Mouse (Mus musculus): ENCODE data around the gene Exoc6. TPM values are rescaled to one million over a fixed set of nuclear protein-coding genes. Genes with fewer than 3 reads are reported as not detected.

Gene Exoc6
- total RNA-seq, 2 experiments from 2014 or later, result 48.1 to 52.3 TPM

DNA sequence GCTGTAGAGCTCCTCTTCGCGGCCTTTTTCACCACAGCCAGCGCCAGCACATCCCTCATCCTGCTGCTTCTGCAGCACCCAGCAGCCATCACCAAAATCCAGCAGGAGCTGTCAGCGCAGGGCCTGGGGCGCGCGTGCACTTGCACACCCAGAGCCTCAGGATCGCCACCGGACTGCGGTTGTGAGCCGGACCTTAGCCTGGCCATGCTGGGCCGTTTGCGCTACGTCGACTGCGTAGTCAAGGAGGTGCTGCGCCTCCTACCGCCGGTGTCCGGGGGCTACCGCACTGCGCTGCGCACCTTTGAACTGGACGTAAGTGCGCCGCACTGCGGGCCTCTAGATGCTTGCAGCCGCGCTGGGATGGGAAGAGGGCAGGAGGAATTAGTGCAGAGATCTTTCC is 140.5 kb downstream of the Exoc6 start:
- DNase-seq, result no peak

DNA sequence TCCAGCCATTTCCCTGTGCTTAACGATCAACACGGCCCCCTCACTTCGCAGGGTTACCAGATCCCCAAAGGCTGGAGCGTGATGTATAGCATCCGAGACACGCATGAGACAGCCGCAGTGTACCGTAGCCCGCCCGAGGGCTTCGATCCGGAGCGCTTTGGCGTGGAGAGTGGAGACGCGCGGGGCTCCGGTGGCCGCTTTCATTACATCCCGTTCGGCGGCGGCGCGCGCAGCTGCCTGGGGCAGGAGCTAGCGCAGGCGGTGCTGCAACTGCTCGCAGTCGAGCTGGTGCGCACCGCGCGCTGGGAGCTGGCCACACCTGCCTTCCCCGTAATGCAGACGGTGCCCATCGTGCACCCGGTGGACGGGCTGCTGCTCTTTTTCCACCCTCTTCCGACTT is 142.7 kb downstream of the Exoc6 start:
- DNase-seq, result peak in 1 of 2 experiments; percentile 37

DNA sequence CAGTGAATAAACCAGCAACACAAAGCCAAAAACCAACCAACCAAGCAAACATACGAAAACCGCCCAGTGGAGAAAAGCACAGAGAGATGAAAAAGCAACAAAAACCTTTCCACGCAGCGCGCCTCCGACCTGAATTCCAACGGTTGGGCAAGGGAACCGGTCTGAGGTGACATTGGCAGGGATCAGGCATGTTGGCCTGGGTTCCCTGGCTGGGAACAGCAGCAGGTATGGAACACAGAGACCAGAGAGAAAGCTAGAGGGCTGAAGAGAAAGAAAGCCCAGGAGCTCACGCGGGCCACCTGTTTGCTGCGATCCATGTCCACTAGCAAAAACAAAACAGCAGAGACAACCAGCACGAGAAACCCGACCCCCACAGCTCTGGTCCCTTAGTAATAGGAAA is 144.9 kb downstream of the Exoc6 start:
- no peak for DNase-seq

DNA sequence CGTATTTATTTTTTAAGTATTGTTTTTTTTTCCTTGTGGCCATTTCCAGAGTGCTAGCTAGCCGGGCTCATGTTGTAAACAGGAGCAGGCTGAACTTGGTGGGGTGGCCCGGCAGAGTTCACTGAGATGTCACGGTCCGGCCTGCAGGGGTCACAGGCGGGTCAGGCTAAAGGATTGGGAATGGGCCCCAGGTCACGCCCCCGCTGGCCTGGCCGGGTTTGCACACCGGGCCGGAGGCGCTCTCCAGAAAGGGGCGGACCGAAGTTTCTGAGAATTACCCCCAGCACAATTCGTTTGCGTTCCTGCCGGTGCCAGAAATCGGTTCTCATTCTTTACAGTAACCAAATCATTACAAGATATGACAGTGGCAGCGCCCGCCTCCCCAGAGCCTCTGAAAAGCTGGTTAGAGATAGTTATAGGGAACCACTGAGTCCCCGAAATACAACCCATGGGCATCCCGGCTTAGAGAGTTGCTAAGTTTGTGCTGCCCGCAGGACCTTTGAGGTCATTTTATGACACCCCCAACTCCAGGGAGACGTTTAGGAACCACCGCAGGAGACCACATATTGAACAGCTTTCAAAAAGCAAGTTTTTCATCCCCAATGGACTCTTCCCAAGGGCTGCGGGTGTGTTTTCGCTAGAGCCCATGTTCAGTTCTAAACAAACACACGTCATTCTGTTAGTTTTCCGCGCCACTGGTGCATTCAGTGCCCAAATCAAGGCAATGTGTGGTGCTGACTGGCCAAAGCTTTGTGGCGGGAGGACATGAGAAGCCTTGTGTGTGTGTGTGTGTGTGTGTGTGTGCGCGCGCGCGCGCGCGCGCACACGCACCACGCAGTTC is 145.8 kb downstream of the Exoc6 start:
- no peak for DNase-seq

DNA sequence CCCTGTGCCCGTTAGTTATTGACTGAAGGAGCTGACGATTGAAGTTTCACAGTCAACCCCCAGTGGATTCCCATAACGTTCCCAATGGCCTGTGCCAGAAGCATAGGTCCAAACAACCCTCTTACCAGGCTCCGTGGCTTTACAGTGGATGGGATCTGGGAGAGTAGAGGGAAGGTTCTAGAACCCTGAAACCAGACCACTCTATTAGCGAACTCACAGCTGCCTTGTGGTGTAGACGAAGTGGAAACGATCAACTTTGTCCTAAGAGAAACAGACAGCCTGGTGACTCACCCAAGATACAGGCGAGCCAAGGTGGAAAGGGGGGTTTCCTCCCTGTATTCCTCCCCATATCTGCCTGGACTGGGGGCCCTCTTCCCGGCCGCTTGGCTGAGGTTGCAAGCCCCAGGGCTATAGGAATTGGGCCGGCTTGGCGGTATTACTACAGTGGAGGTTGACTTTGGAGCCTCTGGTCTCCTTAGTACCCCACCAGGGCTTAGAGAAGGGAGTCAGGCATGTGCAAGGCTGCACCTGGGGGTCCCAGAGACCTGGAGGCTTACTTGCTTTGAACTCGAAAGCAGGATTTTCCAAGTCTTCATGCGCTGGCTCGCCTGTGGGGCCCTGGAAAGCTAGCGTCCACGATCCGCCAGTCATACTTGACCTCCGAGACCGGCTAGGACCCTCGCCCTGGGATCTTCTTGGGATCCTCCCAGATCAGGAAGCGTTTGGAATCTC is 146.6 kb downstream of the Exoc6 start:
- DNase-seq, result no peak

DNA sequence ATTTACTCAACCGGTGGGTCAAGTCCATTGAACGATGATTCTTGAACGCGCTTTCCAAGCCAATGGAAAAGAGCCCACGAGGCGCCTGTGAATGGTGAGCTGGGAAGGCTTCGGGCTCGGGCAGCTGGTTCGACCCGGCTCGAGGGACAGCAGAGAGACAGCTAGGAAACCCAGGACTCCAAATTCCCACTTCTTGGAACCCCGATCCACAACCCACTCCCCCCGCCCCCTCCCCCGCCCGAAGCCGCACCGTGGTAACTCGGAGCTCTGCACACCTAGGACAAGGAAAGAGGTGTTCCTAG is 147.1 kb downstream of the Exoc6 start:
- DNase-seq, result no peak

DNA sequence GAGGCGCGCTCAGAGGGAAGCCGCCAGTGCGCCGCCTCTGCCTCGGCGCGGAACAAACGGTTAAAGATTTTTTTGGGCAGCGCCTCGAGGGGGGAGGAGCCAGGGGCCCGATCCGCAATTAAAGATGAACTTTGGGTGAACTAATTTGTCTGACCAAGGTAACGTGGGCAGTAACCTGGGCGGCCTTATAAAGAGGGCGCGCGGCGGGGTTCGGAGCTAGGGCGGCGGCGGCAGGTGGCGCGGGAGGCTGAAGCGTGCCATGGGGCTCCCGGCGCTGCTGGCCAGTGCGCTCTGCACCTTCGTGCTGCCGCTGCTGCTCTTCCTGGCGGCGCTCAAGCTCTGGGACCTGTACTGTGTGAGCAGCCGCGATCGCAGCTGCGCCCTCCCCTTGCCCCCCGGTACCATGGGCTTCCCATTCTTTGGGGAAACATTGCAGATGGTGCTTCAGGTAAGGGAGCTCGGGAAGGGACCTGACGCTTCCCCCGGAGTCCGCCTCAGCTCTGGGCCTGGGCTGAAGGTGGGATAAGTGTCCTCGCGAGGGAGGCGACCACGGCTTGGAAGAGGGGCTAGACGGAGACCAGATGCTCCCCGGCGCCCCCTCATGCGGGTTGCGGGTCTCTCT is 147.5 kb downstream of the Exoc6 start, which contains the start of gene Cyp26a1:
Cyp26a1 (plus strand) TSS at position 148 of the 622 bp plus-strand sequence.
- no peak for DNase-seq

DNA sequence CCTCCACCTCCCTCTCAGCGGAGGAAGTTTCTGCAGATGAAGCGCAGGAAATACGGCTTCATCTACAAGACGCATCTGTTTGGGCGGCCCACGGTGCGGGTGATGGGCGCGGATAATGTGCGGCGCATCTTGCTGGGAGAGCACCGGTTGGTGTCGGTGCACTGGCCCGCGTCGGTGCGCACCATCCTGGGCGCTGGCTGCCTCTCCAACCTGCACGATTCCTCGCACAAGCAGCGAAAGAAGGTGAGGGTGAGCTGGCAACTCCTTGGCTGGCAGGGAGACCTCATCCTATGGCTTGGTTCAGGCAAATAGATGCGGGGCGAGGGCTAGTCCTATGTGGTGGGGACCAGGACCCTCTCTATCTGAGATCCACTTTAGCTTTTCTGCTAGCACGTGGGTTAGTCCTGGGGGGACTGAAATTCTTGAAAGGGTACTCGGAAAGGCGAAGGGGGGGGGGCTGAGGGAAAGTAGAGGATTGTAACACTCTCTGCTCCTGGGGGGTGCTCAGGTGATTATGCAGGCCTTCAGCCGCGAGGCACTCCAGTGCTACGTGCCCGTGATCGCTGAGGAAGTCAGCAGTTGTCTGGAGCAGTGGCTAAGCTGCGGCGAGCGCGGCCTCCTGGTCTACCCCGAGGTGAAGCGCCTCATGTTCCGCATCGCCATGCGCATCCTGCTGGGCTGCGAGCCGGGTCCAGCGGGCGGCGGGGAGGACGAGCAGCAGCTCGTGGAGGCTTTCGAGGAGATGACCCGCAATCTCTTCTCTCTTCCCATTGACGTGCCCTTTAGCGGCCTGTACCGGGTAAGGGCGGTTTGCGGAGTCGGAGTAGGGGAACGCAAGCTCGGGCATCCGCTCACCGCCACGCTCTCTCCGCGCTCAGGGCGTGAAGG is 148.3 kb downstream of the Exoc6 start:
- no peak for DNase-seq

DNA sequence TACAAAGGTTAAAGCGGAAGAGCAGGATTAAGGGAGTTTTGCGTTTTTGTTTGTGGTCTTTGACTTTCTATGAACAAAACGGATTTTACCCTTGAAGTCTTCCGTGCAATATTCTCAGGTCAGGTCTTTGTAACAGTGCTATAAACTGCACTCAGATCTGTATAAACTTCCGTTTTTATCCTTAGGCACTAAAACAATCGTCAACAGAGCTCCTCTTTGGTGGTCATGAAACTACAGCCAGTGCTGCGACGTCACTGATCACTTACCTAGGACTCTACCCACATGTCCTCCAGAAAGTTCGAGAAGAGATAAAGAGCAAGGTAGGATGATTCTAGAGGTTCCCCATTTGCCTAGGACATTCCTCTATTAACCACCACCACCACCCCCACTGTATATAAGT is 149.5 kb downstream of the Exoc6 start:
- DNase-seq, result no peak

DNA sequence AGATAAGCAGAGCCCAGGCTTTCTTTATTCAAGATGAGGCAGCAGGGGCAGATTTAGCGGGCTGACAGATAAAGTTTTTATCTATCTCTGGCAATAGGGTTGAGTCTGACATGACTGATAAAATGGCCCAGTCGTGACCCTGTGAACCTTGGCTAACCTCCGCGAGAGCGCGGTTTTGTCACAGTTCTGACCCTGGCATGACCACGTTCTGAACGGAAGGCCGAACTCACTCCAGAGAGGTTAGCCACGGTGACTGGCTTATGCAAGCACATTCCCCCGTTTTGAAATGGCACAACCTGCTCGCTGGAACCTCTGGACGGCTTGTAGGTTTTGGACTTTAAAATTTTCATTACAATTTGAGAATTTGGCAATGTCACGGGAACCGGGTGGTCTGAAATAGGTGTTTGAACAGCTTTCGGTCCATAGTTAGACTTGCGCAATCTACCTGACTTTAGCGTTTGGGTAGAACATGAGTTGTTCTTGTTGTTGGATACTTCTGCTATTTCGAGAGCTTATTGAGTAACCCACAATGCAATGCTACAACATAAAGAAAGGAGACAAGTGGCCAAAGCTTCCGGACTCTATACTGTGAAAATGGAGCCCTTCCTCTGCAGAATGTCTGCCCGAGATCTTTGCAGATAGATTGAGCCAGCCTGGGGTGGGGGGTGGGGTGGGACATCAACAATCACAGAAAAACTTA is 152.3 kb downstream of the Exoc6 start:
- DNase-seq, result no peak

DNA sequence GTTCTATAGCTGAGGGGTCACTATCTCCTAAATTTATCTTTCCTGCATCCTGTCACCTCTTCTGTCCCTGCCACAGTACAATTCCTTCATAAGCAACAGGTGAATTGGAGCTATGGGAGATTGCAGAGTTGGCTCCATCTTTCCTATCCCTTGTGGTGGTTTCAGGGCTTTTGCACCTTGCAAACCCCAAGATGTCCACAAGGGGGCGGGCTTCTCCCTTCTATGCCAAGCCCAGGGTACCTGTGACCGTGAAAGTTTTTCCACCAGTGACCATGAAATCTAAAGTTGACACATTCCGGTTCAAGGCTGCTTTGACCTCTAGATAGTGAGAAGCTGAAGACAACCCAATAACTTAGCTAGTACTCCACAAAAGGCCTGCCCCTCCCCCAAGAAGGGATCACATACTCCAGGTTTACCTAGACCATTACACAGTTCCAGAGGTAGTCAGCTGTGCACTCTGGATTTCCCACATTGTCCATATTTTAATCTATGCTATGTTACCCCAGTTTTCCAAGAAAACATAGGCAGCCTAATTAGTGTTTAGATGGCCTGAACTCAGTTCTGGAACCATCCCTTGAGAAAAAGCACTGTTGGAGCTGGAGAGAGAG is 153.8 kb downstream of the Exoc6 start:
- peak; percentile 54 to 70 for DNase-seq

DNA sequence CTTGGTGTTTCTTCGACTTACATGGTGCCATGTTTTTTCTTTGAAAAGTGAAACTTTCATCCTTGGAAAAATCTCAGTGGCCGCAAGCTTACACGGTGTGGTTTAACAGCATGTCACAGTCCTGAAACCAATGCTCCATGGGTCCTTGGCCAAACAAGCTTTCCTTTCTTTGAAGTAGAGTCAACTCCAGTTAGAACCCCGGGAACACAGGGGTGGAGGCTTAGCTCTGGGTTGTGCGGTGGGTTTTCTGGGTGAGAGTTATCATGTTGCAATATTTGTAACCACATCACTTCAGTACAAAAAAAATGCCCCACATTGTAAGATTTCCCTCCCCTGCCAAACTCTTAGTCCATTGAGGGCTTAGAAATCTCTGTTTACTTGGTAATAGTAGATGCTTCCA is 155.5 kb downstream of the Exoc6 start:
- no peak for DNase-seq

DNA sequence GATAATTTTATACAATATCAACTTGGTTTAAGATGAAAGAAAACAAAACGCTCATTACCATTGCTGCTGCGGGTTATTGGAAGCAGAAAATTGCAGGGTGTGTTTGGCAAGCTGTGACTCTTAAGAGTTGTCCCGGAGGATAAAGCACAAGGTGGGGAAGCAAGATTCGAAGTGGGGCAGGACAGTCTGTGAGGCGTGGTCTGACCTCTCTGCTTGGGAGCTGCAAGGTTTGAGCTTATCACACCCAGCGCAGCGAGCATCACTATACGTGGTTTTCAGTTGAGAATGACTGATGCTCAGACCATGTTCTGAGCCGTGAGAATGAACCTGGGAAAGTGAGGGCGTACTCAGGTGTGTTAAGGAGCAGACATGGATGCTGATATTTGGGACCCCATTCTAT is 164.5 kb downstream of the Exoc6 start:
- no peak for DNase-seq

DNA sequence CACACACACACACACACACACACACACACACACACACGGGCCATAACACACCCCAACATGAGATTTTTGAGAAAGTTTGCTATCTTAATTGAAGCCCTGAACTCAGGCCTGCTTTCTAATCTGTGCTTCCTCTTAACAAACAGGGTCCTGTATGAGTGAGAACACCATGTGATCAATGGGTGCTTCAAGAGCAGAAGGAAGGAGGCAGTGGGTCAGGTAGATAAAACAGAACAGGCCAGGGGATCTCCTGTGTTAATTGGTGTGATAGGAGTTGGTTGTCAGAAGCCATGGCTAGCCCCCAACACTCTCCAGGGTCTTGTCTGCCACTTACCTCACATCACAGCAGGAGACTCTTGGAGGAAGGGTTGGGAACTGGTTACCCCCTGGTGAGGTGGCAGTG is 165.8 kb downstream of the Exoc6 start:
- no peak for DNase-seq

DNA sequence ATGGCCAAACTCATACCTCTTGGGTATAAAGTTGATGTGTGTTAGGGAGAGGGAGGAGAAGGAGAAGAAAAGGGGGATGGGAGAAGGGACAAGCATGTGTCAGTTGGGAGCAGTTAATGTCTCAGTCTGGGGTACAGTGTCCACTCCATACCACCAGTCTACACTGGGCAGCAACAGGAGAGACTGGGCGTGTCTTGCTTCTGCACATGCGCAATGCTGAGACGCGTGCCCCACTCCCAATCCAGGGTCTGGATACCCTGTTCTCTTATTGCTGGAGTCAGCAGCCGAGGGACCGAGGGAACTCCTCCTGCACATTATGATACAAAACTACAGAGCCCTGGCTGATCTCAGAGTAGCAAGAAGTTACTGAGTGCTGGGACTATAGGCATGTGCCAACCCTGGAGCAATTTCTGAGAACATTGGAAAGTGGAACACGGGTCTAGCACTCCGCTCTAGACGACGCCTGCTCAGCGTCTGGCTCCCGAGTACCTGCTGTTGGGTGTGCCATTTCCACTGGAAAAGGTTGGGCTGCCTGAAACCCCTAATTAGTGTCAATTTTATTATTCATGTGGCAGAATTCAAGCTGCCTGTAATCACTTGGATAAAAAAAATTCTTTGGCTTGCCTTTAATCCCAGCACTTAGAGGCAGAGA is 166.4 kb downstream of the Exoc6 start:
- no peak for DNase-seq

DNA sequence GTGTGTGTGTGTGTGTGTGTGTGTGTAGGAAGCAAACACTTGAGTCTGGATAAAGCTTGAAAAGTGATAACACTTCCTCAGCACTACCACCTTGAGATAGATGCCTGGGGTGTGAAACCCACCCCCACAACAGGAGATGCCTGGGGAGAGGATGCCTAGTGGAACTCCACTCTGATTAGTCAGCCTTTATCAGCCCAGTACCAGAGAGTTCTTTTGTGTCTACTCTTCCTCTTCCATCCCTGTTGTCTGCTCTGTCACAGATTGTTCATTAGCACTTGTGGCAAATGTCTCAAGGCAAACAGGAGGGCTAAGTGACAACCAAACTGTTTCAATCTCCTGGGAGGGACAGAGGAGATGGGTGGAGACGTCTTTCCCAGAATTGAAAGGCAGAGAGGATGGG is 168.9 kb downstream of the Exoc6 start:
- DNase-seq, result no peak

DNA sequence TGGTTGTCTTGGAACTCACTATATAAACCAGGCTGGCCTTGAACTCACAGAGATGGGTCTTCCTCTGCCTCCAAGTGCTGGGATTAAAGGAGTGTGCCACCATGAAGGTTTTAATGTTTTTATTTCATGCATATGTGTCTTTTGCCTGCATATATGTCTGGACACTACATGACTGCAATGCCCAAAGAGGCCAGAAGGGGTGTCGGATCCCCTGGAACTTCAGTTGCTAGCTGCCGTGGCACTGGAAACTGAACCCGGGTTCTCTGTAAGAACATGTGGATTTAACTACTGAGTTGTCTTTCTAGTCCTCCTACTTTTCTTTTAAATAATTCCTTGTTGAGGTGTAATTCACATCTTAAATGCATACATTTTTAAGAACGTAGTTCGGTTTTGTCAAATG is 174.4 kb downstream of the Exoc6 start:
- no peak for DNase-seq

DNA sequence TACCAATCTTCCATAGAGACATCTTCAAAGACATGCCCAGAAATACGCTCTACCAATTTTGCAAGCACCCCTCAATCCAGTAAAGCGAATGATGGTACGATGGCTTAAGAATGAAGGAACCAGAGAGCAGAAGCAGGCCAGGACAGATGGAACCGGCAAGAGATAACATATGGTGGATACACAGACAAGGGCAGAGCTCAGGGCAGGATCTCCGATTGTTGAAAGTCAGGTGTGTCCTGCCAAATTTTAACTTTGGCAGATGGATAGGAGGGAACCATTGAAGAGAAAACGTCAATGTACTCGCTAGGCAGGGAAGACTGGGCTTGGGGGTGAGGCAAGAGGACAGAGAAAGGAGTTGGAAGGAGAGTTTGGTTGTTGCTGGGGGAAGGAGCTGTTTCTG is 176.4 kb downstream of the Exoc6 start:
- DNase-seq, result no peak

DNA sequence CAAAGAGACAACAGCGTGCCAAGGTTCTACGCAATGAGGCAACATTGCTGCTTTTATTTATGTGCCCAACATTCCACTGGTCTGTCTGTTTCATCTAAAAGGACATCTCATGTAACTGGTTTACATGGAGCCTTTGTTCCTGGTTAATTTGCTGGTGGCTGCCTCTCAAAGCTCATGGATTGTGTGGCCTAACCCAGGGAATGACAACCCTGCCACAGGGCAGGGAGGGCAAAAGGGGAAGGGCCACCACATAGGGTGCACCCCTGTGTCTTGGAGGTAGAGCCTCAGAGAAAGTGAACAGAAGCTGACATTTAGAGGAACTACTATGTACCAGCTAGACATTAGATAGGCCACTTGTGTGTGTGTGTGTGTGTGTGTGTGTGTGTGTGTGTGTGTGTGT is 177.1 kb downstream of the Exoc6 start:
- DNase-seq, result no peak
